Mouse (Mus musculus): Measurements from ENCODE around the gene Itpr2. TPM values are rescaled to one million over a fixed set of nuclear protein-coding genes. Genes with fewer than 3 reads are reported as not detected.

The Itpr2 gene
- polyA plus RNA-seq, 2 experiments, result 0.64 to 1.7 TPM

DNA sequence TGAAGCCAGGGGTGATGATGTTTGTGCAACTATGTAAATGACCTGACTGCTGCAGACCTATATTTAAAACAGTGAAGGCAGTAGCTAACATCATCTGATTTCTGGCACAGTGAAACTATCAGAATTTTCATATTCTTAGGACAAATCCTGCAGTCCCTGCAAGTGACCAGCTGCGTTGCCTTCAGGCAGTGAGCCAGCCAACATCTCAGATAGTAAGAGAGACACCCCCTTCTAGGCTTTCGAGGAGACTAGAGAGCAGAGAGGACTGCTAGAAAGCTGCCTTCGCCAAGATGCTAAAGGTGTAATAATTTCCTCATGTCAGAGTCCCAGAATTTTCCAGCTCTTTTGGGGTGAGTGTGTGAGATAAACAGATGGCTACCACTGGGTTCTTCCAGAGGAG is 388.0 kb downstream of the Itpr2 start:
- Histone ChIP-seq H3K4me2 (ENCODE audit: low read depth) (no peak overlapping the region), H3K9ac (replicated peaks) (no peak overlapping the region), H3K9me3 (ENCODE audit: control insufficient read depth, low read length) (no peaks in the 10 kb centered on the region), H3K4me1 (replicated peaks; ENCODE audit: control insufficient read depth in 2 of 2, insufficient read depth in 2 of 2, low read length in 1 of 2) (no peaks in the 10 kb centered on the region; a peak in 1 of 4 replicates), H3K27me3 (ENCODE audit: control insufficient read depth, insufficient read depth, low read length) (no peaks in the 10 kb centered on the region), H3K36me3 (replicated peaks; ENCODE audit: control insufficient read depth, insufficient read depth, low read depth) (no peaks in the 10 kb centered on the region), H3K27ac (no peak overlapping the region), H3K4me3 (ENCODE audit: insufficient read depth in 1 of 2, low read depth in 2 of 2, low read length in 2 of 2) (no peak overlapping the region)
- no peak for DNase-seq (ENCODE audit: low read depth in 3 of 3, low spot score in 3 of 3)
- ATAC-seq (ENCODE audit: insufficient read depth), result no peak
- TF ChIP-seq CTCF (IDR thresholded peaks at IDR 0.05; ENCODE audit: low read depth) (no peak), EP300 (IDR thresholded peaks at IDR 0.05; ENCODE audit: low read depth) (no peak)
- WGBS (ENCODE audit: insufficient replicate concordance), result 59% methylated on average over 3 of the region's 3 CpGs

DNA sequence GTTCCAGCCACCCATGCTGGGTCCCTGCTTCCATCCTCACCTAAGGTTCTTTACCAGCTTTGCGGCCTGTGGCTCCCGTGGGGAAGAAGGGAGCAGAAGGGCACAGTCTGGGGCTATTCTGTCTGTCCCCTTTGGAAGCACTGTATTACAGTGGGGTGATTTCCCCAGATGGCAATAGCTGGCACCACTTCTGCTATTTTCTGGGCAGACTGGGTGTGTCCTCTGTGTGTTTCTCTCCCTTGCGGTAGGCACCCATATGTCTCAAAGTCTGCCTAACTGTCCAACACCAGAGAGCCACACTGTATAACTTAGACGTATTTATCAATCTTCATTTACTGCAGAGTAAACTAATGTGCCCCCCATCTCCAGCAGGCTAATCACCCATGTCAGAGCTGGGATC is 388.9 kb downstream of the Itpr2 start:
- no peaks in the 10 kb centered on the region; a peak in 1 of 4 replicates for H3K4me1 ChIP-seq (replicated peaks; ENCODE audit: control insufficient read depth in 2 of 2, insufficient read depth in 2 of 2, low read length in 1 of 2)
- no peak overlapping the region for H3K4me2 ChIP-seq (ENCODE audit: low read depth)
- no peak overlapping the region for H3K4me3 ChIP-seq (ENCODE audit: insufficient read depth in 1 of 2, low read depth in 2 of 2, low read length in 2 of 2)
- DNase-seq (ENCODE audit: low read depth in 3 of 3, low spot score in 3 of 3) (no peak), ATAC-seq (ENCODE audit: insufficient read depth) (no peak)
- WGBS (ENCODE audit: insufficient replicate concordance), result 56% methylated on average over 4 of the region's 4 CpGs
- no peak for TF ChIP-seq EP300 (IDR thresholded peaks at IDR 0.05; ENCODE audit: low read depth)
- TF ChIP-seq CTCF (IDR thresholded peaks at IDR 0.05; ENCODE audit: low read depth), result no peak
- H3K27ac ChIP-seq, result no peak overlapping the region
- H3K9ac ChIP-seq (replicated peaks), result no peak overlapping the region
- H3K9me3 ChIP-seq (ENCODE audit: control insufficient read depth, low read length), result no peaks in the 10 kb centered on the region
- H3K27me3 ChIP-seq (ENCODE audit: control insufficient read depth, insufficient read depth, low read length), result no peaks in the 10 kb centered on the region
- no peaks in the 10 kb centered on the region for H3K36me3 ChIP-seq (replicated peaks; ENCODE audit: control insufficient read depth, insufficient read depth, low read depth)

DNA sequence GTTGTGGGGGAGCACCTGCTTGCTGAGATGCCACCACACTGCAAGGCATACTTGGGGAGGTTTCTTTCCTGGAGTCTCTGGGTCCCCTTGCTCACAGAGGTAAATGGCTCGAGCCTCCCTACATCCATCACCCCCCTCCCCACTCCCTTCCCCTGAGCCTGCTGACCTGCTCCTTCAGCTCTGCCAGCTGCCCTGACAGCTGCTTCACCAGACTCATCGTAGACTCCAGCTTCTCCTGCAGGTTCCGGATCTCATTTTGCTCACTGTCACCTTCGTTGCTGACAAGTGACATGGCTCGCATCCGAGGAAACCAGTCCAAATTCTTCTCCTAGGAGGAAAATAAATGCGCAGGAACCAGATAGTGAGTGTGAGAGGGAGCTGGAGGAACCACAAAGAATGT is 389.8 kb downstream of the Itpr2 start:
- 66% methylated on average over 7 of the region's 7 CpGs for WGBS (ENCODE audit: insufficient replicate concordance)
- Histone ChIP-seq H3K27ac (no peak overlapping the region), H3K36me3 (replicated peaks; ENCODE audit: control insufficient read depth, insufficient read depth, low read depth) (no peaks in the 10 kb centered on the region), H3K4me3 (ENCODE audit: insufficient read depth in 1 of 2, low read depth in 2 of 2, low read length in 2 of 2) (no peak overlapping the region), H3K27me3 (ENCODE audit: control insufficient read depth, insufficient read depth, low read length) (no peaks in the 10 kb centered on the region), H3K4me2 (ENCODE audit: low read depth) (no peak overlapping the region), H3K9me3 (ENCODE audit: control insufficient read depth, low read length) (no peaks in the 10 kb centered on the region), H3K9ac (replicated peaks) (no peak overlapping the region), H3K4me1 (replicated peaks; ENCODE audit: control insufficient read depth in 2 of 2, insufficient read depth in 2 of 2, low read length in 1 of 2) (no peaks in the 10 kb centered on the region; a peak in 1 of 4 replicates)
- no peak for TF ChIP-seq EP300 (IDR thresholded peaks at IDR 0.05; ENCODE audit: low read depth)
- no peak for TF ChIP-seq CTCF (IDR thresholded peaks at IDR 0.05; ENCODE audit: low read depth)
- no peak for ATAC-seq (ENCODE audit: insufficient read depth)
- DNase-seq (ENCODE audit: low read depth in 3 of 3, low spot score in 3 of 3), result no peak

DNA sequence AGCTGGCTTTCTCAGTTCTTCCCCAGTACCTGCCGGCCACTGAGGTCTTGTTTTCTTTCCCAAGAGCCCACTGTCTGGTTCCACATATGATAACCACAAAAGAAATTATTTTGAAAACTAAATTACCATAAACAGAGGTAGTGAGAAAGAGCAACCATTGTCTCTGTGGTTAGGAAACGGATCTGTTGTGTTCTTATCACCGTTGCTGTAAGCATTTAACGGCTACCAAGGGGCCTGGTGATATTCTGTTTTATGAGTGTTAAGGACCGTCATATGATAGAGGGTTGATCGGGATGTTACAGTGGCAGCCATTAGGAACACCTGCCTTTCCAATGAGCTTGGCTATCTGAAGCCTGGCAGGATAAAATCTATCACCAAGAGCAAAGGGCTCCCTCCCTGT is 390.2 kb downstream of the Itpr2 start:
- Histone ChIP-seq H3K9ac (replicated peaks) (no peak overlapping the region), H3K9me3 (ENCODE audit: control insufficient read depth, low read length) (no peaks in the 10 kb centered on the region), H3K27ac (no peak overlapping the region), H3K27me3 (ENCODE audit: control insufficient read depth, insufficient read depth, low read length) (no peaks in the 10 kb centered on the region), H3K36me3 (replicated peaks; ENCODE audit: control insufficient read depth, insufficient read depth, low read depth) (no peaks in the 10 kb centered on the region), H3K4me2 (ENCODE audit: low read depth) (no peak overlapping the region), H3K4me3 (ENCODE audit: insufficient read depth in 1 of 2, low read depth in 2 of 2, low read length in 2 of 2) (no peak overlapping the region), H3K4me1 (replicated peaks; ENCODE audit: control insufficient read depth in 2 of 2, insufficient read depth in 2 of 2, low read length in 1 of 2) (no peaks in the 10 kb centered on the region; a peak in 1 of 4 replicates)
- no peak for ATAC-seq (ENCODE audit: insufficient read depth)
- TF ChIP-seq EP300 (IDR thresholded peaks at IDR 0.05; ENCODE audit: low read depth), result no peak
- TF ChIP-seq CTCF (IDR thresholded peaks at IDR 0.05; ENCODE audit: low read depth), result no peak
- no peak for DNase-seq (ENCODE audit: low read depth in 3 of 3, low spot score in 3 of 3)
- 26% methylated on average over 6 of the region's 6 CpGs for WGBS (ENCODE audit: insufficient replicate concordance)

DNA sequence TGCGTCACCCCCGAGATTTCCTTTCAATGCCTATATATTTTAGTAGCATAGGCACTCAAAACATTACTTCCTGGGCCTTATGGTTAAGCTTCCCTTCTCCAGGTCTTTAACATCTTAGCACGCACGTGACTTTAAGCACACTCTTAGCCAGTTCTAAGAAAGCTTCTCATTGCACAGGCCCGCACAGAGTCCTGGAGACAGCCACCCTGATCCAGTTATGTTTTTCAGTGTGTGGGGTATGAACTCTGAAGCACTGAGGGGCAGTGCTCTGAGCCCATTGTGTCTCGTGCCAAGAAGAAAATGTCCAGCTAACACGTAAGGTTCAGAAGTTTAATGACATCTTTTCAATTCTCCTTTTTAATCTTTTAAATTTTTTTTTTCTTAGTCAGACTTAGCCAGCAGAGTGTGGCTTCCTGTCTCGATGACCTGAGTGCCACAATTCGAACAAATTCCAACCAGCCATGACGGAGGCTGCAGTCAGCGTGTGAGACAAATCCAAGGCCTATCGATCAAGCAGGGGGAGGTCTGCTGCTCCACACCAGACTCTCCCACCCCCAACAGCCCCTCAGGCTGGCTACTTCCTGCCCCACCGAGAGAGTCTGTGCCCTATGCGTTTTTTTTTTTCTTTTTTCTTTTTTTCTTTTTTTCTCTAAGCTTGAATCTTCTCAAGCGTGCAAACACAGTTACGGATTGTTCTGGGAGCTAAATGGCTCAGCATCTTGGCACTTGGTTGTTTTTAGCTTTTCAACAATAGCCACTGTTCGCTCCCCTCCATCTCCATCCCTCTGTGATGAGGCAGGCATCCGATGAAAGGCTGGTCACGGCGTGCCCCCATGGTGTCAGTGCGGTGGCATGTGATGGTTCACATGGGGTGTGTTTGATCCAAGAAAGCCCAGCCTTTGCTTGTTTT is 390.9 kb downstream of the Itpr2 start:
- ATAC-seq (ENCODE audit: insufficient read depth) (no peak), DNase-seq (ENCODE audit: low read depth in 3 of 3, low spot score in 3 of 3) (no peak)
- no peak overlapping the region for H3K4me2 ChIP-seq (ENCODE audit: low read depth)

More for the DNA sequence above, 390.9 kb downstream of the Itpr2 start:
- 58% methylated on average over 21 of the region's 21 CpGs for WGBS (ENCODE audit: insufficient replicate concordance)
- Histone ChIP-seq H3K4me3 (ENCODE audit: insufficient read depth in 1 of 2, low read depth in 2 of 2, low read length in 2 of 2) (no peak overlapping the region), H3K9ac (replicated peaks) (no peak overlapping the region), H3K27ac (no peak overlapping the region), H3K27me3 (ENCODE audit: control insufficient read depth, insufficient read depth, low read length) (no peaks in the 10 kb centered on the region), H3K9me3 (ENCODE audit: control insufficient read depth, low read length) (no peaks in the 10 kb centered on the region), H3K4me1 (replicated peaks; ENCODE audit: control insufficient read depth in 2 of 2, insufficient read depth in 2 of 2, low read length in 1 of 2) (no peaks in the 10 kb centered on the region; a peak in 1 of 4 replicates), H3K36me3 (replicated peaks; ENCODE audit: control insufficient read depth, insufficient read depth, low read depth) (no peaks in the 10 kb centered on the region)
- TF ChIP-seq EP300 (IDR thresholded peaks at IDR 0.05; ENCODE audit: low read depth) (no peak), CTCF (IDR thresholded peaks at IDR 0.05; ENCODE audit: low read depth) (no peak)
